Mouse (Mus musculus) ES-E14 (cell line): ENCODE data around the gene Phf6. TPM values are rescaled to one million over a fixed set of nuclear protein-coding genes. Genes with fewer than 3 reads are reported as not detected.

Experiments used
- DNase-seq: peaks from one replicate; pipeline ENCODE4 v3.0.0-alpha.2; 2013; ENCODE audit warnings: low read depth, low spot score
- H3K27ac ChIP-seq: 2 replicates; pipeline ENCODE4 v1.5.1; 2012; ENCODE audit warnings: low read depth, mild to moderate bottlenecking, low read length, moderate library complexity, mixed read lengths; ENCODE audit not compliant: poor library complexity, insufficient read depth, severe bottlenecking
- H3K36me3 ChIP-seq: 2 replicates; pipeline ENCODE4 v1.6.1; 2012; ENCODE audit warnings: mild to moderate bottlenecking, low read length, moderate library complexity, mixed read lengths; ENCODE audit not compliant: control insufficient read depth, poor library complexity, insufficient read depth, severe bottlenecking
- H3K4me1 ChIP-seq, 2 experiments: fragments of 150-350 bp in 1 of 2; sonication (generic) in 1 of 2; 2 replicates each; pipeline ENCODE4 v1.6.1; 2012; ENCODE audit warnings: low read length in 2 of 2, mild to moderate bottlenecking in 1 of 2, mixed read lengths in 1 of 2; ENCODE audit not compliant: control insufficient read depth in 2 of 2, insufficient read depth in 2 of 2, poor library complexity in 1 of 2
- H3K4me3 ChIP-seq, 2 experiments: fragments of 150-350 bp in 1 of 2; sonication (generic) in 1 of 2; 2 replicates each; pipeline ENCODE4 v1.5.1; 2012; ENCODE audit warnings: low read length in 2 of 2, low read depth in 1 of 2, mild to moderate bottlenecking in 1 of 2, mixed read lengths in 1 of 2; ENCODE audit not compliant: insufficient read depth in 1 of 2, poor library complexity in 1 of 2, severe bottlenecking in 1 of 2
- H3K9ac ChIP-seq: 2 replicates; pipeline ENCODE4 v1.6.1; 2012; ENCODE audit warnings: low read depth, mild to moderate bottlenecking, low read length, mixed read lengths; ENCODE audit not compliant: poor library complexity, insufficient read depth, severe bottlenecking
- H3K9me3 ChIP-seq: fragments of 150-350 bp; sonication (generic); 2 replicates; pipeline ENCODE4 v1.6.1; 2012; ENCODE audit warnings: low read depth, mild to moderate bottlenecking, low read length; ENCODE audit not compliant: control insufficient read depth, insufficient read depth
- CHD2 ChIP-seq: IDR thresholded peaks from 2 replicates; pipeline ENCODE4 v1.6.1; 2014; ENCODE audit warnings: mild to moderate bottlenecking, low read depth, low read length, inconsistent platforms
- HCFC1 ChIP-seq: IDR thresholded peaks from 2 replicates; pipeline ENCODE4 v1.6.1; 2012; ENCODE audit warnings: low read length, inconsistent platforms, borderline replicate concordance; ENCODE audit not compliant: insufficient read depth
- MAFK ChIP-seq: IDR thresholded peaks from 2 replicates; pipeline ENCODE4 v1.6.1; 2014; ENCODE audit warnings: mild to moderate bottlenecking, low read depth, low read length, inconsistent platforms; ENCODE audit not compliant: insufficient read depth
- ZC3H11A ChIP-seq: IDR thresholded peaks from 2 replicates; pipeline ENCODE4 v1.6.1; 2012; ENCODE audit warnings: low read depth, mild to moderate bottlenecking, inconsistent platforms, low read length, borderline replicate concordance
- ZNF384 ChIP-seq: IDR thresholded peaks from 2 replicates; pipeline ENCODE4 v1.6.1; 2012; ENCODE audit warnings: low read depth, low read length, inconsistent platforms
- in situ Hi-C, 2 experiments: fragments of 600-800 bp; cut with MboI; formaldehyde crosslinking; loops; one replicate each; pipeline ENCODE4 v1.15.1; 2025; ENCODE audit warnings: low sequenced_read_pairs in 2 of 2, inconsistent platforms in 1 of 2; ENCODE audit not compliant: unreplicated experiment in 2 of 2
- total RNA-seq: library from RNA; depleted of rRNA; stranded (reverse); fragments of 300-350 nt; gene quantifications from 2 replicates; pipeline ENCODE4 v1.2.3, GENCODE M21; 2012

Gene Phf6
- total RNA-seq, 1 experiment, result 14.3 TPM

- Histone ChIP-seq H3K9me3 (no peaks in the 10 kb centered on the region), H3K27ac (no peak overlapping the region), H3K36me3 (no peaks in the 10 kb centered on the region), H3K9ac (no peak overlapping the region), H3K4me1 (no peaks in the 10 kb centered on the region), H3K4me3 (no peak overlapping the region)
- DNase-seq, result no peak
- in situ Hi-C loops, result no loop called here
- no peak for TF ChIP-seq ZC3H11A
- no peak for TF ChIP-seq ZNF384
- no peak for TF ChIP-seq HCFC1
- no peak for TF ChIP-seq CHD2
- no peak for TF ChIP-seq MAFK
These were observed 16.8 kb downstream of the Phf6 start for GRCm38 (mm10) chrX:52928883-52929282.

DNA sequence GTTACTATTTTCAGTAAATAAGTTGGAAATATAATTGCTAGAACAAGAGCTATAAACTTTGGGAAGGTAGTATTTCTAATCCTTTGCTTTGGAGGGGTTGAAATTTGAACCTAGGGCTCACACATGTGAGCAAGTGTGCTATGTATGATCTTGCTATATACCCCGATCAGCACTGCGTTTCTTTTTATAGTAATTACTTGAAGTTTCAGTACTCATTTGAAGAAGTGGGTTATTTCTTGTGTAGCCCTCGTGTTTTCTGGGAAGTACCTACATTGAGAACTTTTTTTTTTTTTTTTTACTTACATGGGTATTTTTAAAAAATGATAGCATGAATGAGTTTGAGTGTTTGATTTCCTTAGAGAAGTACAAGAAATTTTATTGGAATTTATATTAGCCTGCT, 17.7 kb downstream of the Phf6 start:
- Histone ChIP-seq H3K36me3 (no peaks in the 10 kb centered on the region), H3K27ac (no peak overlapping the region), H3K4me1 (no peaks in the 10 kb centered on the region), H3K4me3 (no peak overlapping the region), H3K9ac (no peak overlapping the region), H3K9me3 (no peaks in the 10 kb centered on the region)
- DNase-seq, result no peak
- TF ChIP-seq ZC3H11A (no peak), CHD2 (no peak), ZNF384 (no peak), HCFC1 (no peak), MAFK (no peak)
- in situ Hi-C loops, result no loop called here

- TF ChIP-seq CHD2, result no peak
- no peak for TF ChIP-seq ZNF384
- no peak for TF ChIP-seq HCFC1
- TF ChIP-seq ZC3H11A, result no peak
- TF ChIP-seq MAFK, result no peak
- Histone ChIP-seq H3K4me1 (no peaks in the 10 kb centered on the region), H3K36me3 (no peaks in the 10 kb centered on the region), H3K27ac (no peak overlapping the region), H3K9ac (no peak overlapping the region), H3K4me3 (no peak overlapping the region), H3K9me3 (no peaks in the 10 kb centered on the region)
- DNase-seq, result no peak
- in situ Hi-C loops, result no loop called here
These were observed 18.1 kb downstream of the Phf6 start for GRCm38 (mm10) chrX:52930191-52930590.

DNA sequence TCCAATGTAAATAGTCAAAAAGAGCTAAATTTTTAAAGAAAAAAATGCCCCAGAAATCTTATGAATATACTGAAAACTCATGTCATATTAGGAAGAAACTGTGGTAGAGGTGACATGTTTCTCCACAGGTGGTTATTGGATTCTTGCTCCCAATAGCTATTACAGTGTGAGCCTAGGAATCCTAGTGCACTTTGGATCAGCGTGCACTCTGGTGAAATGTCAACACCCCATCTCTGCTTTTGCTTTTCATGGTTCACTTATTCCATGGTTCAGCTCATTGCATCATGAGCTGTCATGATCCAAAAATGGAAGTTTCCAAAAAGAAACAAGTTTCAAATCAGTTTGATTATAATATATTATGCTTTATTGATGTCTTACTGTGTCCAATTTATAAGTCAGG, 20.1 kb downstream of the Phf6 start:
- TF ChIP-seq ZNF384, result no peak
- TF ChIP-seq CHD2, result no peak
- no peak for TF ChIP-seq HCFC1
- TF ChIP-seq ZC3H11A, result no peak
- no peak for TF ChIP-seq MAFK
- H3K9me3 ChIP-seq, result no peaks in the 10 kb centered on the region
- in situ Hi-C loops, result no loop called here
- no peak for DNase-seq
- no peaks in the 10 kb centered on the region for H3K36me3 ChIP-seq
- H3K4me1 ChIP-seq, result no peaks in the 10 kb centered on the region
- H3K4me3 ChIP-seq, result no peak overlapping the region
- no peak overlapping the region for H3K9ac ChIP-seq
- no peak overlapping the region for H3K27ac ChIP-seq

GRCm38 (mm10) chrX:52934496-52934895, 22.4 kb downstream of the Phf6 start:
- no peaks in the 10 kb centered on the region for H3K9me3 ChIP-seq
- DNase-seq, result no peak
- in situ Hi-C loops, result no loop called here

More at GRCm38 (mm10) chrX:52934496-52934895, 22.4 kb downstream of the Phf6 start:
- Histone ChIP-seq H3K27ac (no peak overlapping the region), H3K4me3 (no peak overlapping the region), H3K36me3 (no peaks in the 10 kb centered on the region), H3K4me1 (no peaks in the 10 kb centered on the region), H3K9ac (no peak overlapping the region)
- TF ChIP-seq ZNF384 (no peak), HCFC1 (no peak), CHD2 (no peak), ZC3H11A (no peak), MAFK (no peak)
